23 mouse cellular contexts compared by ENCODE assay signal in the genomic region with DNA sequence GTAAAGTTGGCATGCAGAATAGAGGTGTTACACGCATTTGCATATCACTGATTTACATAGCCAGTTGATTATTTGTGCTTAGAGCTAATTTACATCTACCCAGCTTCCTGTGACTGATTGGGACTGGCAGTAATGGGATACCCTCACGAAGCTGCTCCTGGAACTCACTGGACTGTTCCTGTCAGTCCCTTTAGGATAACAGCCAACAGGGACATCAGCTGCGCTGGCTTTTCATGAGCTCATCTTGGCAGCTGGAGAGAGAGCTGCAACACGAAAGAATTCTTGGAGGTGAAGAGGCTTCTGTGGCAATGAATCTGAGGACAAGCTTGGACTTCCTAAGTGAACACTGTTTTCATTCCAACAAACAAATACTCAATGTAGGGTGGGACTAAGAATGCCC.
DNase-seq lines count a peak whose midpoint lies in the region; ATAC-seq and TF ChIP-seq lines count a peak whose summit lies in the region.
"Had no signal": no experiment of that assay in that cellular context is flagged by ENCODE, and none has a peak within 500 bp of the region (broad histone marks: within the 10 kb centered on the region; RNA-seq: fewer than 3 reads in every experiment).

No protein-coding gene starts in this region.

- TF ChIP-seq POLR2A in limb, embryonic 14.5 days (IDR thresholded peaks at IDR 0.05; ENCODE audit: borderline replicate concordance, extremely low read depth, insufficient read depth, insufficient read length), result no peak

- WGBS in limb, embryonic 14.5 days, result 52% methylated on average over 4 of the region's 4 CpGs
- 61% methylated on average over 4 of the region's 4 CpGs for WGBS in limb, embryonic 10.5 days

- H3K27ac ChIP-seq in limb, embryonic 14.5 days (replicated peaks; ENCODE audit: low read depth, low read length), result no peak overlapping the region
- no peak overlapping the region for H3K27ac ChIP-seq in limb, embryonic 10.5 days
- H3K27ac ChIP-seq: embryonic facial prominence, embryonic 12.5 days; heart, embryonic 10.5 days; hindbrain, embryonic 14.5 days; kidney, postnatal 0 days; layer of hippocampus, adult 2 months; left cerebral cortex, adult 2 months; limb, embryonic 13.5 days; liver, embryonic 15.5 days; stomach, embryonic 15.5 days had no signal

- no peaks in the 10 kb centered on the region for H3K36me3 ChIP-seq in limb, embryonic 14.5 days (ENCODE audit: control insufficient read depth, insufficient read depth, low read length)
- no peaks in the 10 kb centered on the region for H3K36me3 ChIP-seq in limb, embryonic 10.5 days
- H3K36me3 ChIP-seq: embryonic facial prominence, embryonic 12.5 days; G1E; heart, embryonic 10.5 days; limb, embryonic 13.5 days; liver, embryonic 15.5 days; stomach, embryonic 15.5 days had no signal

- peak; percentile 42 to 43 for DNase-seq in cerebellum, postnatal 10 days
- DNase-seq in cerebellum, adult 11-12 months, result no peak
- DNase-seq in limb, embryonic 14.5 days (ENCODE audit: low spot score), result peak; percentile 7
- DNase-seq in limb, embryonic 10.5 days (ENCODE audit: low spot score), result no peak
- peak; percentile 3 to 18 for DNase-seq in gastrocnemius, adult 8-10 months (ENCODE audit: low spot score in 2 of 2)
- DNase-seq in lung, postnatal 25 days (ENCODE audit: low spot score), result peak; percentile 2
- no peak for DNase-seq in urinary bladder, postnatal 36 days (ENCODE audit: low spot score in 2 of 2)
- DNase-seq in urinary bladder, adult 2 months (ENCODE audit: low spot score), result no peak
- DNase-seq: cerebellum, adult 18-20 months; heart, postnatal 10 days had no signal

- H3K4me2 ChIP-seq in limb, embryonic 14.5 days (replicated peaks; ENCODE audit: low read depth, low read length, severe bottlenecking), result no peak overlapping the region
- H3K4me2 ChIP-seq: embryonic facial prominence, embryonic 12.5 days; hindbrain, embryonic 14.5 days; limb, embryonic 13.5 days; liver, embryonic 15.5 days; stomach, embryonic 15.5 days had no signal

- no peak overlapping the region for H3K9ac ChIP-seq in limb, embryonic 14.5 days (ENCODE audit: low read depth, low read length, severe bottlenecking)
- H3K9ac ChIP-seq: embryonic facial prominence, embryonic 12.5 days; hindbrain, embryonic 14.5 days; limb, embryonic 13.5 days; liver, embryonic 15.5 days; stomach, embryonic 15.5 days had no signal

- H3K27me3 ChIP-seq in limb, embryonic 14.5 days (ENCODE audit: control insufficient read depth, insufficient read depth, low read length), result no peaks in the 10 kb centered on the region
- H3K27me3 ChIP-seq in limb, embryonic 10.5 days (ENCODE audit: low read depth, poor library complexity, severe bottlenecking), result no peaks in the 10 kb centered on the region
- H3K27me3 ChIP-seq: embryonic facial prominence, embryonic 12.5 days; limb, embryonic 13.5 days; liver, embryonic 15.5 days; stomach, embryonic 15.5 days had no signal

- ATAC-seq in limb, embryonic 14.5 days (ENCODE audit: low FRiP score, low read depth), result no peak
- ATAC-seq: CD4-positive, CD25-positive, alpha-beta regulatory T cell, adult 4 months; intestine, postnatal 0 days; midbrain, embryonic 16.5 days had no signal

- H3K4me1 ChIP-seq in limb, embryonic 14.5 days (ENCODE audit: control insufficient read depth, insufficient read depth, low read length), result no peaks in the 10 kb centered on the region
- H3K4me1 ChIP-seq in limb, embryonic 10.5 days, result no peaks in the 10 kb centered on the region
- H3K4me1 ChIP-seq: embryonic facial prominence, embryonic 12.5 days; heart, embryonic 10.5 days; limb, embryonic 13.5 days; liver, embryonic 15.5 days; stomach, embryonic 15.5 days had no signal

- no peaks in the 10 kb centered on the region for H3K9me3 ChIP-seq in limb, embryonic 14.5 days (ENCODE audit: control insufficient read depth, low read length)
- no peaks in the 10 kb centered on the region for H3K9me3 ChIP-seq in limb, embryonic 10.5 days (replicated peaks)
- H3K9me3 ChIP-seq: embryonic facial prominence, embryonic 12.5 days; heart, embryonic 10.5 days; limb, embryonic 13.5 days; liver, embryonic 15.5 days; stomach, embryonic 15.5 days had no signal

- H3K4me3 ChIP-seq in limb, embryonic 14.5 days (replicated peaks; ENCODE audit: low read length), result no peak overlapping the region
- H3K4me3 ChIP-seq in limb, embryonic 10.5 days, result no peak overlapping the region
- H3K4me3 ChIP-seq: embryonic facial prominence, embryonic 12.5 days; heart, embryonic 10.5 days; layer of hippocampus, adult 2 months; left cerebral cortex, adult 2 months; limb, embryonic 13.5 days; liver, embryonic 15.5 days; stomach, embryonic 15.5 days had no signal

Comparison
In these comparisons a context has a peak if more than half of its experiments do, and no peak if none do; other contexts are left out.
1. DNase-seq: peak in cerebellum, postnatal 10 days (2 of 2), limb, embryonic 14.5 days (single experiment), gastrocnemius, adult 8-10 months (2 of 2) and lung, postnatal 25 days (single experiment); none in cerebellum, adult 11-12 months (single experiment), limb, embryonic 10.5 days (single experiment), urinary bladder, postnatal 36 days (0 of 2) and urinary bladder, adult 2 months (single experiment).